Mouse (Mus musculus): ENCODE results near the gene Prrt4.

DNA sequence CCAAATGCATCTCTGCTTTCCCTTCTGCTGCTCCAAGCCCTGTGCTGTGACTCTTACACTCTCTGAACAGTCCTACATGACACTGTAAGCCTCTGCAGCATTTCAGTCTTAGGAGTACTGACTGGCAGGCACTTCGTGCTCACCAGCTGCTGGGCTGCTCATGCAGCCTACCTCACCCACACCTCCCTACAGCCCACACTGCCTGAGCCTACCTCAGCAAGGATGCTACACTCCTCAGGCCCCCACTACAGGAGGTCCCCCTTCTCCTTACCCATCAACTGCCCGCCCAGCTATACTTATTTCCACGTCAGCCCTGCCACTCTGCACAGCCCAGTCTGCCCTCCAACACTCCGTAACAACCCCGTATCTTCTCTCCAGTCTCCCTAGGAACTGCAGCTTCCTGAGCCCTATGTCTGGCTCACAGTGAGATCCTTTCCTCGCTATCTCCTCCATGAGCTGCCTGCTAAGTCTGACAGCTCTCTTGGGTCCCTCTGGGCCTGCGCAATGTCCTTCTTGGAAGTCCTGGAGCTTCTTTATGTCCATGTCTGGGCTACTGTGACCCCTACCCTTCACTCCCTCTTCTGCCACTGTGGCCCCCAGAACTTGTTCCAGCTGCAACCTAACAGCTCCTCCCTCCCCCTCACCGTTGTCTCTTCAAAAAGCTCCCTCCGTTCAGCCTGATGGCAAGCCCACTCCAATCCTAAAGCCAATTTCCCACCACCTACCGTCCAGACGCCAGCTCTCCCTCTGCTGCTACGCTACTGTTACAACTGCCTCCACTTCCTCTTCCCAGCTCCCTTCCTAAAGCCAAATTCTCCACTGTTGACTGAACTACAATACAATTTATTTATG is 33.7 kb downstream of the Prrt4 start:
- TF ChIP-seq CTCF (IDR thresholded peaks at IDR 0.05; ENCODE audit: extremely low read depth, insufficient read depth, insufficient read length, insufficient replicate concordance) (no peak), POLR2A (IDR thresholded peaks at IDR 0.05; ENCODE audit: low read depth, low read length) (no peak)
